Mouse (Mus musculus) limb, embryonic 12.5 days (tissue): Measurements from ENCODE around the gene Vmn2r14. TPM values are rescaled to one million over a fixed set of nuclear protein-coding genes. Genes with fewer than 3 reads are reported as not detected.
"Not testable (repeated sequence)": the region's sequence is repeated elsewhere in the genome, so short reads cannot be mapped to it uniquely, and the experiment has no call there.

Source experiments
- ATAC-seq: fragments of 200-750 bp; cut with Nextera tagmentation; 2 replicates; pipeline ENCODE4 v1.8.0; 2017; ENCODE audit warnings: low read depth, moderate TSS enrichment; ENCODE audit not compliant: insufficient number of reproducible peaks, insufficient read depth, low FRiP score, low TSS enrichment
- H3K27ac ChIP-seq: fragments of 300-500 bp; sonication (generic); 2 replicates; pipeline ENCODE4 v1.5.1; 2016; ENCODE audit warnings: mild to moderate bottlenecking, moderate library complexity
- H3K27me3 ChIP-seq: fragments of 300-500 bp; sonication (generic); 2 replicates; pipeline ENCODE4 v1.6.1; 2016; ENCODE audit warnings: mild to moderate bottlenecking, moderate library complexity
- H3K36me3 ChIP-seq: fragments of 300-500 bp; sonication (generic); 2 replicates; pipeline ENCODE4 v1.6.1; 2016; ENCODE audit warnings: mild to moderate bottlenecking, moderate library complexity
- H3K4me1 ChIP-seq: fragments of 300-500 bp; sonication (generic); replicated peaks from 2 replicates; pipeline ENCODE4 v1.6.1; 2016
- H3K4me2 ChIP-seq: fragments of 300-500 bp; sonication (generic); 2 replicates; pipeline ENCODE4 v1.6.1; 2016; ENCODE audit warnings: mild to moderate bottlenecking, moderate library complexity
- H3K4me3 ChIP-seq: fragments of 300-500 bp; sonication (generic); replicated peaks from 2 replicates; pipeline ENCODE4 v1.5.1; 2016; ENCODE audit warnings: mild to moderate bottlenecking
- H3K9ac ChIP-seq: fragments of 300-500 bp; sonication (generic); replicated peaks from 2 replicates; pipeline ENCODE4 v1.6.1; 2016; ENCODE audit warnings: mild to moderate bottlenecking, moderate library complexity
- H3K9me3 ChIP-seq: fragments of 300-500 bp; sonication (generic); 2 replicates; pipeline ENCODE4 v1.6.1; 2016; ENCODE audit warnings: mild to moderate bottlenecking, moderate library complexity
- WGBS: fragments of 180-500 bp; shearing (Covaris S2); methylation state at CpG from one replicate; pipeline ENCODE4 v1.1.7; 2016; 5-methylcytosine and 5-hydroxymethylcytosine counted together
- polyA plus RNA-seq: library from polyadenylated mRNA; unstranded; fragments of >200 nt; fragmentation: Nextera tagmentation; extraction: Ambion mirVana; gene quantifications from 2 replicates; pipeline ENCODE4 v1.2.1, GENCODE M21; 2016

The Vmn2r14 gene
- polyA plus RNA-seq = not detected in 2 replicates

DNA sequence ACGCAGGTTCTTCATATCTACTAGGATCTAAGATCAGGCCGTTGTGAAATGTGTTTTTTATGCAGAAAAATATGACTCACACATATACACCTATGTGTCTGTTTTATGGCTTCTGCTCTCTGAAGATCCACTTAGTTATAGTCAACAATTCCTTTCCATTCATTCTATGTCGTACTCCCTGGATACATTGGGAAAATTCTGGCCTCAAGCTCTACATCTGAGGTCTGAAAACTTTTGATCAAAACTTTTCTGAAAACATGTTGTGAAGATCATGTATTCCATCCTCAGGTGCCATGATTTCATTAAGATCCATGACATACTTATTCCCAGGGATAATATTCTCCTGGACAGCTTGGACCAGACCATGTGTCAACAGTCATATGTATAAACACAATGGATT, at the start of gene Vmn2r14:
Gene Vmn2r14 (minus strand): TSS at position 101 of the 400 bp plus-strand sequence.
- Histone ChIP-seq H3K36me3 (no peaks in the 10 kb centered on the region), H3K9me3 (peaks cover 7% of the 10 kb centered on the region), H3K27me3 (no peaks in the 10 kb centered on the region), H3K4me1 (no peaks in the 10 kb centered on the region), H3K27ac (no peak within 1 kb of the TSS), H3K4me3 (no peak within 1 kb of the TSS), H3K4me2 (no peak within 1 kb of the TSS), H3K9ac (no peak within 1 kb of the TSS)
- ATAC-seq = no peak
- WGBS = 74% methylated on average over 3 of the region's 3 CpGs

DNA sequence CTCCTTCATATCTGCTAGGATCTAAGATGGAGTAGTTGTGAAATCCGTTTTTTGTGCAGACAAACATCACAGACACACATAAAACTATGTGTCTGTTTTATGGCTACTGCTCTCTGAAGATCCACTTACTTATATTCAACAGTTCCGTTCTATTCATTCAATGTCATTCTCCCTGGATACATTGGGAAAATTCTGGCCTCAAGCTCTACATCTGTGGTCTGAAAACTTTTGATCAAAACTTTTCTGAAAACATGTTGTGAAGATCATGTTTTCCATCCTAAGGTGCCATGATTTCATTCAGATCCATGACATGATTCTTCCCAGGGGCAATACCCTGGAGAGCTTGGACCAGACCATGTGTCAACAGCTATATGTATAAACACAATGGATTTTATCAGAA, 32.4 kb downstream of the Vmn2r14 start, which contains the start of gene Vmn2r13:
Gene Vmn2r13 (minus strand): TSS at position 101 of the 400 bp plus-strand sequence.
- not testable (repeated sequence) for H3K4me3 ChIP-seq, H3K9me3 ChIP-seq, H3K27ac ChIP-seq, ATAC-seq, H3K4me1 ChIP-seq, H3K9ac ChIP-seq, H3K27me3 ChIP-seq, H3K4me2 ChIP-seq, H3K36me3 ChIP-seq
- WGBS = 60% methylated on average over 2 of the region's 2 CpGs

DNA sequence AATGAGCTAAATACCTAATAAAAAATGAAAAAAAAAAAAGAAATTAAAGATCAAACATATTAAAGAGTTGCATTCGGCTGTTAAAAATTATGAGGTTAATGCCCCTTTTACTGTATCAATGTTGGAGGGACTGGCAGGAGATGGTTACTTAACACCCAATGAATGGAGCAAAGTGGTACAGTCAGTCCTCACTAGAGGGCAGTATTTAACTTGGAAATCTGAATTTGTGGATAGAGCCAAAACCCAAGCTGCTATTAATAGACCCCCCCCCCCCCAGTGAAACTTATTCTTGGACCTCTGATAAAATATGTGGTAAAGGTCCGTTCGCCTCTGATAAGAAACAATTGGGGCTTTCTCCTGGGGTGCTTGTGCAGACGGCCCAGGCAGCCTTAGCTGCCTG, 57.7 kb downstream of the Vmn2r14 start:
- H3K4me3 ChIP-seq, ATAC-seq, H3K27ac ChIP-seq, H3K4me2 ChIP-seq, H3K4me1 ChIP-seq, H3K27me3 ChIP-seq, H3K9ac ChIP-seq, H3K36me3 ChIP-seq: not testable (repeated sequence)
- peaks cover 12% of the 10 kb centered on the region; the same call in 1 of the 2 replicates for H3K9me3 ChIP-seq
- 86% methylated on average over 4 of the region's 4 CpGs for WGBS

Other genes starting within 250 kb of the Vmn2r14 start
- not detected in 2 replicates for gene Vmn2r10, start 218.2 kb downstream of the Vmn2r14 start, polyA plus RNA-seq
- not detected in 2 replicates for gene Vmn2r11, start 165.1 kb downstream of the Vmn2r14 start, polyA plus RNA-seq
- not detected in 2 replicates for gene Vmn2r12, start 126.8 kb downstream of the Vmn2r14 start, polyA plus RNA-seq
- not detected in 2 replicates for gene Vmn2r13, start 32.5 kb downstream of the Vmn2r14 start, polyA plus RNA-seq
- not detected in 2 replicates for gene Vmn2r15, start 72.9 kb upstream of the Vmn2r14 start, polyA plus RNA-seq
- gene Vmn2r16, start 105.5 kb upstream of the Vmn2r14 start, polyA plus RNA-seq = not detected in 2 replicates
- not detected in 2 replicates for gene Vmn2r17, start 195.0 kb upstream of the Vmn2r14 start, polyA plus RNA-seq